Mouse (Mus musculus) embryonic facial prominence, embryonic 13.5 days (tissue): ENCODE measurements around the gene Gm6583. TPM values are rescaled to one million over a fixed set of nuclear protein-coding genes. Genes with fewer than 3 reads are reported as not detected.

Source experiments
- ATAC-seq: fragments of 200-750 bp; cut with Nextera tagmentation; 2 replicates; pipeline ENCODE4 v1.8.0; 2017; ENCODE audit warnings: low read depth; ENCODE audit not compliant: insufficient number of reproducible peaks, insufficient read depth, low FRiP score, low TSS enrichment
- H3K27ac ChIP-seq: fragments of 300-500 bp; sonication (generic); 2 replicates; pipeline ENCODE4 v1.5.1; 2015; ENCODE audit warnings: moderate library complexity, mild to moderate bottlenecking, inconsistent platforms
- H3K27me3 ChIP-seq: fragments of 300-500 bp; sonication (generic); 2 replicates; pipeline ENCODE4 v1.6.1; 2015; ENCODE audit warnings: mild to moderate bottlenecking, inconsistent platforms
- H3K36me3 ChIP-seq: fragments of 300-500 bp; sonication (generic); 2 replicates; pipeline ENCODE4 v1.6.1; 2015; ENCODE audit warnings: mild to moderate bottlenecking, inconsistent platforms
- H3K4me1 ChIP-seq: fragments of 300-500 bp; sonication (generic); 2 replicates; pipeline ENCODE4 v1.6.1; 2015; ENCODE audit warnings: inconsistent platforms
- H3K4me2 ChIP-seq: fragments of 300-500 bp; sonication (generic); 2 replicates; pipeline ENCODE4 v1.6.1; 2015; ENCODE audit warnings: moderate library complexity, mild to moderate bottlenecking, inconsistent platforms
- H3K4me3 ChIP-seq: fragments of 300-500 bp; sonication (generic); 2 replicates; pipeline ENCODE4 v1.5.1; 2015; ENCODE audit warnings: mild to moderate bottlenecking, inconsistent platforms
- H3K9ac ChIP-seq: fragments of 300-500 bp; sonication (generic); 2 replicates; pipeline ENCODE4 v1.6.1; 2015; ENCODE audit warnings: mild to moderate bottlenecking, inconsistent platforms
- H3K9me3 ChIP-seq: fragments of 300-500 bp; sonication (generic); 2 replicates; pipeline ENCODE4 v1.6.1; 2016; ENCODE audit warnings: inconsistent platforms
- WGBS: fragments of 180-500 bp; shearing (Covaris S2); methylation state at CpG from one replicate; pipeline ENCODE4 v1.1.7; 2015; ENCODE audit warnings: mixed read lengths; 5-methylcytosine and 5-hydroxymethylcytosine counted together
- polyA plus RNA-seq: library from polyadenylated mRNA; unstranded; fragments of >200 nt; fragmentation: Nextera tagmentation; extraction: Ambion mirVana; gene quantifications from 2 replicates; pipeline ENCODE4 v1.2.1, GENCODE M21; 2015

The Gm6583 gene
- polyA plus RNA-seq, 1 experiment from 2014 or later = 0.18 TPM

- 2% methylated on average over 57 of the region's 64 CpGs for WGBS
- H3K4me2 ChIP-seq = peak within 1 kb of the TSS; percentile 86
These were observed 13.2 kb downstream of the Gm6583 start, which contains the start of the genes Srrd and Hps4 for GRCm38 (mm10) chr5:112342463-112343204. Gene Srrd, minus strand, starts transcription at chr5:112343040. Gene Hps4, plus strand, starts transcription at chr5:112343083.

GRCm38 (mm10) chr5:112339215-112339614, 16.6 kb downstream of the Gm6583 start:
- 68% methylated on average over 7 of the region's 7 CpGs for whole genome bisulfite sequencing
- no peak overlapping the region for H3K9ac ChIP-seq

More at GRCm38 (mm10) chr5:112342463-112343204, 13.2 kb downstream of the Gm6583 start, which contains the start of the genes Srrd and Hps4:
- H3K27me3 ChIP-seq = no peaks in the 10 kb centered on the region
- peak within 1 kb of the TSS; percentile 96 for H3K4me3 ChIP-seq
- no peak for ATAC-seq
- peak within 1 kb of the TSS; percentile 48 for H3K27ac ChIP-seq
- peak within 1 kb of the TSS; percentile 92 for H3K9ac ChIP-seq
- peaks cover 59% of the 10 kb centered on the region for H3K36me3 ChIP-seq
- peaks cover 38% of the 10 kb centered on the region for H3K4me1 ChIP-seq
- H3K9me3 ChIP-seq = no peaks in the 10 kb centered on the region

GRCm38 (mm10) chr5:112337004-112337403, 18.8 kb downstream of the Gm6583 start:
- no peak for ATAC-seq
- Histone ChIP-seq H3K4me2 (no peak overlapping the region), H3K9ac (no peak overlapping the region), H3K9me3 (no peaks in the 10 kb centered on the region), H3K36me3 (peaks cover 88% of the 10 kb centered on the region), H3K27me3 (no peaks in the 10 kb centered on the region), H3K4me3 (no peak overlapping the region), H3K27ac (no peak overlapping the region), H3K4me1 (peaks cover 6% of the 10 kb centered on the region)
- WGBS = 94% methylated on average over 22 of the region's 22 CpGs

More at GRCm38 (mm10) chr5:112339215-112339614, 16.6 kb downstream of the Gm6583 start:
- H3K27ac ChIP-seq = no peak overlapping the region
- peaks cover 20% of the 10 kb centered on the region for H3K4me1 ChIP-seq
- H3K9me3 ChIP-seq = no peaks in the 10 kb centered on the region
- H3K27me3 ChIP-seq = no peaks in the 10 kb centered on the region
- no peak for ATAC-seq
- peaks cover 66% of the 10 kb centered on the region for H3K36me3 ChIP-seq
- no peak overlapping the region for H3K4me3 ChIP-seq
- no peak overlapping the region for H3K4me2 ChIP-seq

GRCm38 (mm10) chr5:112335473-112335872, 20.4 kb downstream of the Gm6583 start:
- no peaks in the 10 kb centered on the region for H3K27me3 ChIP-seq
- H3K4me2 ChIP-seq = no peak overlapping the region
- H3K9me3 ChIP-seq = no peaks in the 10 kb centered on the region
- H3K27ac ChIP-seq = no peak overlapping the region
- no peaks in the 10 kb centered on the region for H3K4me1 ChIP-seq
- H3K9ac ChIP-seq = no peak overlapping the region
- ATAC-seq = no peak
- H3K36me3 ChIP-seq = peaks cover 97% of the 10 kb centered on the region
- WGBS = 31% methylated on average over 2 of the region's 2 CpGs
- H3K4me3 ChIP-seq = no peak overlapping the region

GRCm38 (mm10) chr5:112329805-112330564, 25.8 kb downstream of the Gm6583 start:
- no peak overlapping the region for H3K9ac ChIP-seq
- no peak overlapping the region for H3K4me2 ChIP-seq
- H3K36me3 ChIP-seq = peaks cover 73% of the 10 kb centered on the region
- H3K27me3 ChIP-seq = no peaks in the 10 kb centered on the region
- H3K9me3 ChIP-seq = no peaks in the 10 kb centered on the region
- H3K4me3 ChIP-seq = no peak overlapping the region
- no peak for ATAC-seq
- H3K27ac ChIP-seq = no peak overlapping the region
- WGBS = 93% methylated on average over 14 of the region's 14 CpGs
- H3K4me1 ChIP-seq = peaks cover 5% of the 10 kb centered on the region

- no peak overlapping the region for H3K4me3 ChIP-seq
- H3K4me1 ChIP-seq = peaks cover 5% of the 10 kb centered on the region
- 89% methylated on average over 15 of the region's 15 CpGs for WGBS
- ATAC-seq = no peak
- H3K27me3 ChIP-seq = no peaks in the 10 kb centered on the region
- no peak overlapping the region for H3K27ac ChIP-seq
- no peaks in the 10 kb centered on the region for H3K9me3 ChIP-seq
- no peak overlapping the region for H3K4me2 ChIP-seq
- H3K9ac ChIP-seq = no peak overlapping the region
- peaks cover 52% of the 10 kb centered on the region for H3K36me3 ChIP-seq
These were observed 28.0 kb downstream of the Gm6583 start for GRCm38 (mm10) chr5:112327854-112328253.

GRCm38 (mm10) chr5:112326446-112327009, 29.3 kb downstream of the Gm6583 start:
- ATAC-seq = peak; percentile 50; the same call in 1 of the 2 replicates
- Histone ChIP-seq H3K36me3 (peaks cover 38% of the 10 kb centered on the region), H3K27ac (0 out of 2 replicates have a peak overlapping the region, but pooled peaks have one; percentile 33), H3K4me2 (peak overlapping the region; percentile 70), H3K27me3 (no peaks in the 10 kb centered on the region), H3K4me1 (peaks cover 5% of the 10 kb centered on the region), H3K9me3 (no peaks in the 10 kb centered on the region), H3K4me3 (peak overlapping the region; percentile 100), H3K9ac (peak overlapping the region; percentile 87)
- WGBS = 1% methylated on average over 32 of the region's 33 CpGs

- ATAC-seq = peak; percentile 82
- Histone ChIP-seq H3K4me2 (peak within 1 kb of the TSS; percentile 70), H3K36me3 (peaks cover 31% of the 10 kb centered on the region), H3K4me1 (peaks cover 5% of the 10 kb centered on the region), H3K9me3 (no peaks in the 10 kb centered on the region), H3K9ac (peak within 1 kb of the TSS; percentile 87), H3K27me3 (no peaks in the 10 kb centered on the region), H3K27ac (peak within 1 kb of the TSS; percentile 64), H3K4me3 (peak within 1 kb of the TSS; percentile 100)
- 7% methylated on average over 48 of the region's 48 CpGs for WGBS
These were observed 30.0 kb downstream of the Gm6583 start, which contains the start of gene Tfip11 for GRCm38 (mm10) chr5:112325546-112326445. Gene Tfip11, plus strand, starts transcription at chr5:112326358.

- 27% methylated on average over 24 of the region's 24 CpGs for WGBS
- peaks cover 5% of the 10 kb centered on the region for H3K4me1 ChIP-seq
- H3K9ac ChIP-seq = 0 out of 2 replicates have a peak overlapping the region, but pooled peaks have one; percentile 28
- H3K4me2 ChIP-seq = peak overlapping the region; percentile 70
- H3K36me3 ChIP-seq = peaks cover 22% of the 10 kb centered on the region
- no peaks in the 10 kb centered on the region for H3K9me3 ChIP-seq
- peak overlapping the region; percentile 100 for H3K4me3 ChIP-seq
- ATAC-seq = no peak
- H3K27ac ChIP-seq = peak overlapping the region; percentile 64
- no peaks in the 10 kb centered on the region for H3K27me3 ChIP-seq
These were observed 30.9 kb downstream of the Gm6583 start for GRCm38 (mm10) chr5:112324637-112325545.

GRCm38 (mm10) chr5:112323246-112323645, 32.6 kb downstream of the Gm6583 start:
- Histone ChIP-seq H3K9ac (no peak overlapping the region), H3K27me3 (no peaks in the 10 kb centered on the region), H3K9me3 (no peaks in the 10 kb centered on the region), H3K4me3 (no peak overlapping the region), H3K4me1 (peaks cover 5% of the 10 kb centered on the region), H3K27ac (no peak overlapping the region), H3K36me3 (peaks cover 6% of the 10 kb centered on the region), H3K4me2 (no peak overlapping the region)
- ATAC-seq = no peak
- WGBS = 86% methylated on average over 6 of the region's 6 CpGs
